Comparison of ENCODE assay signal across 16 mouse cellular contexts in the genomic region with DNA sequence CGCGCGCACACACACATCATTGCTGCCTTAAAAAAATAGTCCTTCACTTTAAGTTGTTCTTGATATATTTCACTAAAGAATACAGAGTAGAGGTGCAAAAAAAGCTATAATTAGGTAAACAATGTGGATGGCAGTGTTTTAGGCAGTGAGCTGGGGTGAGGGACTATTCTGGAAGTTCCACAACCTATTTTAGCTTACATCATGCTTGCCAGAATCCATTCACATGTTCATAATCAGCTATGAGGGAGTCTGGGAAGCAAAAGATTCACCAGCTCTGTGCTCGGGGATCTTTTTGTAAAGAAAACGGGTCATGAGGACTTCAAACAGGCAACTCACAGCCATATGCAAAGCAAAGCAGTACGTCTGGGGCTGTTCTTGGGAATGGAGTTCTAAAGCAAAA.
"Had no signal": no experiment of that assay in that cellular context is flagged by ENCODE, and none has a peak within 500 bp of the region (broad histone marks: within the 10 kb centered on the region; RNA-seq: fewer than 3 reads in every experiment).

No protein-coding gene starts in this region.

- H3K36me3 ChIP-seq: lung, embryonic 15.5 days; midbrain, embryonic 12.5 days; neural tube, embryonic 12.5 days; stomach, embryonic 15.5 days had no signal

- H3K4me1 ChIP-seq: lung, embryonic 15.5 days; megakaryocyte, embryonic 14.5 days; midbrain, embryonic 12.5 days; neural tube, embryonic 12.5 days; stomach, embryonic 15.5 days had no signal

- H3K27me3 ChIP-seq: lung, embryonic 15.5 days; midbrain, embryonic 12.5 days; neural tube, embryonic 12.5 days; stomach, embryonic 15.5 days had no signal

- H3K27ac ChIP-seq: lung, embryonic 15.5 days; macrophage; midbrain, embryonic 12.5 days; neural tube, embryonic 12.5 days; stomach, embryonic 15.5 days; stomach, postnatal 0 days had no signal

- H3K9ac ChIP-seq: liver, postnatal 0 days; lung, embryonic 15.5 days; midbrain, embryonic 12.5 days; neural tube, embryonic 12.5 days; stomach, embryonic 15.5 days had no signal

- DNase-seq: liver, postnatal 0 days; lung, adult 2 months; lung, postnatal 14 days; lung, postnatal 36 days; midbrain, embryonic 14.5 days; right cerebral cortex, postnatal 14 days; thymus, adult 2 months; thymus, postnatal 25 days; thymus, postnatal 4 days had no signal

- H3K4me3 ChIP-seq: lung, embryonic 15.5 days; megakaryocyte, embryonic 14.5 days; midbrain, embryonic 12.5 days; neural tube, embryonic 12.5 days; stomach, embryonic 15.5 days had no signal
